ENCODE assay signal across 9 mouse cellular contexts in genomic region chr19:58979436-58980055, GRCm38 (mm10). TPM values are rescaled to one million over a fixed set of nuclear protein-coding genes. Genes with fewer than 3 reads are reported as not detected.
DNase-seq lines count a peak whose midpoint lies in the region; ATAC-seq lines count a peak whose summit lies in the region.
"Had no signal": no experiment of that assay in that cellular context is flagged by ENCODE, and none has a peak within 500 bp of the region (broad histone marks: within the 10 kb centered on the region; RNA-seq: fewer than 3 reads in every experiment).

No protein-coding gene starts in this region.

- H3K4me3 ChIP-seq in heart, embryonic 10.5 days, result no peak overlapping the region
- peak overlapping the region; percentile 16; the same call in 1 of the 2 replicates for H3K4me3 ChIP-seq in embryonic facial prominence, embryonic 14.5 days (ENCODE audit: low read depth, low read length)

- intact Hi-C loops in heart, postnatal 14 days (cut with DNase I), result no loop called here

- H3K27ac ChIP-seq in heart, embryonic 10.5 days, result no peak overlapping the region
- no peak overlapping the region for H3K27ac ChIP-seq in embryonic facial prominence, embryonic 14.5 days (replicated peaks; ENCODE audit: low read depth, low read length)

- no peak overlapping the region for H3K9ac ChIP-seq in embryonic facial prominence, embryonic 14.5 days (ENCODE audit: low read depth, low read length)

- H3K4me1 ChIP-seq in heart, embryonic 10.5 days, result peaks cover 4% of the 10 kb centered on the region; the same call in 1 of the 2 replicates
- H3K4me1 ChIP-seq in embryonic facial prominence, embryonic 14.5 days (ENCODE audit: control insufficient read depth, insufficient read depth, low read length), result peaks cover 11% of the 10 kb centered on the region

- H3K9me3 ChIP-seq in heart, embryonic 10.5 days, result no peaks in the 10 kb centered on the region
- no peaks in the 10 kb centered on the region for H3K9me3 ChIP-seq in embryonic facial prominence, embryonic 14.5 days (ENCODE audit: control insufficient read depth, low read length)

- H3K4me2 ChIP-seq in embryonic facial prominence, embryonic 14.5 days (ENCODE audit: low read depth, low read length), result peak overlapping the region; percentile 39

- 0 out of 2 replicates have a peak, but pooled peaks have one; percentile 31 for ATAC-seq in embryonic facial prominence, embryonic 14.5 days (ENCODE audit: low read depth)

- peak; percentile 41 for DNase-seq in heart, adult 8-10 months (ENCODE audit: low spot score)
- DNase-seq in heart, embryonic 10.5 days (ENCODE audit: low spot score), result no peak
- DNase-seq in ovary, postnatal 14 days (ENCODE audit: low spot score), result peak; percentile 18
- DNase-seq in ovary, adult 18-20 months (ENCODE audit: low spot score), result no peak
- peak; percentile 83 for DNase-seq in embryonic facial prominence, embryonic 14.5 days (ENCODE audit: low spot score)
- DNase-seq in heart, postnatal 14 days, result peak; percentile 40 to 53
- DNase-seq in retina, postnatal 7 days (ENCODE audit: low read depth, low spot score), result peak; percentile 19
- no peak for DNase-seq in spleen, postnatal 4 days (ENCODE audit: low spot score in 2 of 2)

- no peaks in the 10 kb centered on the region for H3K36me3 ChIP-seq in heart, embryonic 10.5 days
- H3K36me3 ChIP-seq in embryonic facial prominence, embryonic 14.5 days (ENCODE audit: control insufficient read depth, insufficient read depth, low read length), result no peaks in the 10 kb centered on the region

- WGBS in heart, embryonic 10.5 days, result 60% methylated on average over 13 of the region's 13 CpGs
- 27% methylated on average over 13 of the region's 13 CpGs for WGBS in embryonic facial prominence, embryonic 14.5 days

- peaks cover 24% of the 10 kb centered on the region; the same call in 1 of the 2 replicates for H3K27me3 ChIP-seq in heart, embryonic 10.5 days (ENCODE audit: insufficient read depth, poor library complexity, severe bottlenecking)
- H3K27me3 ChIP-seq in embryonic facial prominence, embryonic 14.5 days (replicated peaks; ENCODE audit: control insufficient read depth, insufficient read depth, low read length), result 0 out of 2 replicates have a peak, but pooled peaks cover 3% of the 10 kb centered on the region

RNA-seq across cellular contexts. Expression of gene Hspa12a, which starts 36.1 kb away (rescaled TPM):
- 10 to 100 TPM; 14.7 to 21.9 (median 17.6) TPM for total RNA-seq in heart, adult 8-10 months (2022)
- 4.9 and 7.5 TPM in 2 replicates for polyA plus RNA-seq in heart, embryonic 10.5 days (2016; fragmentation: Nextera tagmentation; extraction: Ambion mirVana)
- 5.8 and 7.0 TPM in 2 replicates for polyA plus RNA-seq in embryonic facial prominence, embryonic 14.5 days (2014; fragmentation: Nextera tagmentation; extraction: Ambion mirVana)
- 10 to 100 TPM; 25.7 to 28.5 TPM for total RNA-seq in heart, postnatal 14 days (2021)

RNA-seq across cellular contexts. Expression of gene Eno4, which starts 36.3 kb away (rescaled TPM):
- under 1 TPM in 1 of 4 experiments, not detected in 3; 0.28 TPM for total RNA-seq in heart, adult 8-10 months (2022)
- 0.31 and 0.34 TPM in 2 replicates for polyA plus RNA-seq in heart, embryonic 10.5 days (2016; fragmentation: Nextera tagmentation; extraction: Ambion mirVana)
- 1.1 TPM in 2 replicates for polyA plus RNA-seq in embryonic facial prominence, embryonic 14.5 days (2014; fragmentation: Nextera tagmentation; extraction: Ambion mirVana)
- not detected for total RNA-seq in heart, postnatal 14 days (2021)
- polyA plus RNA-seq: spleen, adult 2 months had no signal

Comparison
In these comparisons a context has a peak if more than half of its experiments do, and no peak if none do; other contexts are left out.
1. DNase-seq: peak in heart, adult 8-10 months (single experiment), ovary, postnatal 14 days (single experiment), embryonic facial prominence, embryonic 14.5 days (single experiment), heart, postnatal 14 days (2 of 2) and retina, postnatal 7 days (single experiment); none in heart, embryonic 10.5 days (single experiment), ovary, adult 18-20 months (single experiment) and spleen, postnatal 4 days (0 of 2).